Mouse (Mus musculus): ENCODE results near the gene Icmt.

GRCm38 (mm10) chr4:152272006-152272405 lies 25.0 kb upstream of the Icmt start:
- no peak for TF ChIP-seq CTCF (IDR thresholded peaks at IDR 0.05 in 2 of 3, conservative IDR thresholded peaks at IDR 0.05 in 1 of 3; ENCODE audit: control insufficient read depth in 1 of 3, insufficient read depth in 1 of 3, low read depth in 2 of 3, low read length in 3 of 3, poor library complexity in 1 of 3, severe bottlenecking in 1 of 3)
- no peak for TF ChIP-seq MAX (IDR thresholded peaks at IDR 0.05; ENCODE audit: low read length)
- TF ChIP-seq JUND (IDR thresholded peaks at IDR 0.05; ENCODE audit: low read depth, low read length) = no peak
- no peak for TF ChIP-seq GATA1 (IDR thresholded peaks at IDR 0.05; ENCODE audit: low read depth, low read length)
- TF ChIP-seq POLR2A (IDR thresholded peaks at IDR 0.05; ENCODE audit: control insufficient read depth in 1 of 2, insufficient read depth in 1 of 2, low read depth in 1 of 2, low read length in 2 of 2, poor library complexity in 1 of 2) = no peak
- TF ChIP-seq USF1 (IDR thresholded peaks at IDR 0.05; ENCODE audit: low read depth, low read length) = no peak
- TF ChIP-seq MAZ (IDR thresholded peaks at IDR 0.05; ENCODE audit: low read depth, low read length) = no peak
- TF ChIP-seq EP300 (IDR thresholded peaks at IDR 0.05; ENCODE audit: low read depth in 1 of 2, low read length in 2 of 2) = no peak
- no peak for TF ChIP-seq UBTF (IDR thresholded peaks at IDR 0.05; ENCODE audit: borderline replicate concordance, insufficient read depth, low read depth, low read length)

All from MEL (cell line).